Mouse (Mus musculus): ENCODE data around the gene Prr22. TPM values are rescaled to one million over a fixed set of nuclear protein-coding genes. Genes with fewer than 3 reads are reported as not detected.
A peak's percentile ranks its signal among the peaks of the same experiment; 100 is the strongest.

Prr22 gene
- polyA plus RNA-seq, 1 experiment from 2014 or later, result 1.00 TPM

DNA sequence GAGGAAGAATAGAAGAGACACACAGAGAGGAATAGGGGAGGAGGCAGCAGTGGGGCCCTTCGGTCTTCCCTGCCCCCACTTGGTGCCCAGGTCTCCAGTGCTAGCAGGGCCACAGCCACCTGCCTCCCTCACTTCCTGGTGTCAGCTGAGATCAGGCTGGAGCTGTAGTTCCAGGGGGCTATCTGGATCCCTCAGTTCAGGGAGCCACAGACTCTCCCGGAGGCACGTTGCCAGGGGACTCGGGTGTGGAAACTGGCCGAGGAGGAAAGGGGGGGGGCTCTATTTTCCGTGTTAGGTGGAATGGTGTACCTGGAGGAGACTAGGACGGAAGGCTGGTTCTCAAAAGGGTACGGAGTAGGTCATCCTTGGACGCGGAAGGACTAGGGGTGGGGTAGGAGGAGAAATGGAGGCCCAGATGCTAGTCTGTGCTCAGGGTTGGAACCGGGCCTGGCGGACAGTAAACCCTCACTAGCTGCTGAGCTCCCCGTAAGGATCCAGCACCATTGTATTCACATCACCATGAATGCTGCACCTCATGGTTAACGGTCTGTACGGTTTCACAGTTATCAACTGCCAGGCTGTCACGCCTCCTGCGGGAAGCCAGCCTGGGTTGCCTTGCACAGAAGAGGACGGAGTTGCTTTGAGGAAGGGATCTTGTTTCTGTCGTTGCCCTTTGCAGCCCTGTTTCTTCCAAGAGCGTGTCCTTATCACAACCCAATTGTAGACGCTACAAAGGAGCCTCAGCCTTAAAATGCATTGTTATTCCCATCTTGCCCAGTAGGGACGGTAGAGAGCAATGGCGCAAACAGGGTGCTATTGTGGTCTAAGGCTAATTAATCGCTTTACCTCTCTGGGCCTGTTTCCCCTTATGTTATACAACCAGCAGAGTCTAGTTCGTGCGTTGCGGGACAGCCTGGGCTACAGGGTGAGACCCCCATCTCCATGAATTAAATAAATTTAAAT is 7.0 kb upstream of the Prr22 start:
- no peak for ATAC-seq (ENCODE audit: insufficient number of reproducible peaks, low FRiP score, low TSS enrichment, low read depth)
- peaks cover 37% of the 10 kb centered on the region for H3K4me1 ChIP-seq
- H3K36me3 ChIP-seq, result peaks cover 17% of the 10 kb centered on the region
- peak overlapping the region; percentile 82; the same call in 1 of the 2 replicates for H3K27ac ChIP-seq
- no peak overlapping the region for H3K9ac ChIP-seq
- WGBS, result 52% methylated on average over 27 of the region's 27 CpGs
- H3K27me3 ChIP-seq, result no peaks in the 10 kb centered on the region
- 0 out of 2 replicates have a peak overlapping the region, but pooled peaks have one; percentile 51 for H3K4me3 ChIP-seq
- no peaks in the 10 kb centered on the region for H3K9me3 ChIP-seq
- 0 out of 2 replicates have a peak overlapping the region, but pooled peaks have one; percentile 88 for H3K4me2 ChIP-seq

- Histone ChIP-seq H3K27me3 (no peaks in the 10 kb centered on the region), H3K9me3 (no peaks in the 10 kb centered on the region), H3K4me3 (peak overlapping the region; percentile 82), H3K4me1 (peaks cover 31% of the 10 kb centered on the region), H3K27ac (peak overlapping the region; percentile 97), H3K36me3 (peaks cover 24% of the 10 kb centered on the region), H3K9ac (no peak overlapping the region), H3K4me2 (peak overlapping the region; percentile 79)
- no peak for ATAC-seq (ENCODE audit: insufficient number of reproducible peaks, low FRiP score, low TSS enrichment, low read depth)
- 75% methylated on average over 8 of the region's 8 CpGs for WGBS
Observed at GRCm38 (mm10) chr17:56763741-56764250, 6.3 kb upstream of the Prr22 start.

DNA sequence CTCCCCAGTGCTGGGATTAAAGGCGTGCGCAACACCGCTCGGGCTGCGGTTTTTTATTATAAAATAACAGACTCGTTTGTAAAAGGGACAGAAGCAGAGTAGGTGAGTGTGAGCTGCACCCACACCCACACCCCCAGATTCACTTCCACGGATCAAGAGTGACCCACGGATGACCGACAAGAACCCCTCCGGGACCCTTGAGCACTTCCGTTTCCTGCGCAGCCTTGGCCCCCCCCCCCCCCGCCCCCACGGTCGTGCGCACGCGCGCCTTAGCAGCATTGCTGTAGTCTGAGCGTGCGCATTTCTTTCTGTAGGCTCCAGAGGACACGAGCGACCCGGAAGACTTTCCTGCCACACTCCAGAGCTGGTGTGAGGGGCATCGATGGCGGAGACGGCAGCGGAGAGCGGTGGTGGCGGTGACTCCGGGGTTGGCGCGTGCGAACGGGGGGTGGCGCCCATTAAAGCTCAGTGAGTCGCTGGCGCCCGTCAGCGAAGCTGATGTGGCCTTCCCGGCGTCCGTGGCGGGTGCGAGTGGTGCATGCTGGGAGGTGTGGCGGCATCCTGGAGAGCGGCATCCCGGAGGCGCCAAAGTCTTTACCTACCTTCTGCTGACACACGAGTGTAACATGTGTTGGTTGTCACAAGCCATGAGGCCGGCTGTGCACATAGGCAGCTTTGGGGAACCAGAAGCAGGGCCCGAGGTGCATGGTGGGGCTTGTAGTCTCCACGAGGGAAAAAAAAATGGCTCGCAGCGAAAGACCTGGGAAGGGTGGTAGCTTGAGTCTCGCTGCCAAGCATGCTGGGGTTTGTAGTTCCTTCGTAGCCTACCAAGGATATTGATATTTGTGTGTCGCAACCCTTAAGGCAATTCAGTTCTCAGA is 5.3 kb upstream of the Prr22 start, which contains the start of gene Dus3l:
Gene Dus3l, plus strand, starts transcription at position 284 of the 881 bp plus-strand sequence.
- H3K9me3 ChIP-seq, result no peaks in the 10 kb centered on the region
- H3K4me1 ChIP-seq, result peaks cover 31% of the 10 kb centered on the region
- ATAC-seq (ENCODE audit: insufficient number of reproducible peaks, low FRiP score, low TSS enrichment, low read depth), result peak; percentile 75
- H3K4me2 ChIP-seq, result peak within 1 kb of the TSS; percentile 79
- peak within 1 kb of the TSS; percentile 70 for H3K9ac ChIP-seq
- H3K27ac ChIP-seq, result peak within 1 kb of the TSS; percentile 97
- WGBS, result under 1% methylated on average over 56 of the region's 58 CpGs
- no peaks in the 10 kb centered on the region for H3K27me3 ChIP-seq
- H3K4me3 ChIP-seq, result peak within 1 kb of the TSS; percentile 82
- peaks cover 34% of the 10 kb centered on the region for H3K36me3 ChIP-seq

DNA sequence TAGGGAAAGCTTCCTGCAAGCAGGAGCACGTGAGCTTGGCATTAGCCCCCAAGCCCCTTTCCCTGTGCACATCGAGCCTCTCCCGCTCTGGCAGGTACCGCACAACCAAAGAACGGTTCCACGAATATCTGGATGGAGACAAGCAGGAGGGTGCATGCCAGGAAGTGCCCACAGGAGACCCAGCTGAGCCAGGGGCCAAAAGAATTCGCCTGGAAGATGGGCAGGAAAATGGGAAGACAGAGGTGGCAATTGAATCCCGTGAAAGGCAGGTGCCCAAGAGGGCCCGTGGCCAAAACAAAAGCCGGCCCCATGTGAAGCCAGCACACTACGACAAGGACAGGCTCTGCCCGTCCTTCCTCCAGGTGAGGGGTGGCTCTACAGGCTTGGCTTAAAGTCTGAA is 4.6 kb upstream of the Prr22 start:
- peak overlapping the region; percentile 70 for H3K9ac ChIP-seq
- no peaks in the 10 kb centered on the region for H3K27me3 ChIP-seq
- 54% methylated on average over 12 of the region's 12 CpGs for WGBS
- H3K36me3 ChIP-seq, result peaks cover 41% of the 10 kb centered on the region
- peak overlapping the region; percentile 97 for H3K27ac ChIP-seq
- ATAC-seq (ENCODE audit: insufficient number of reproducible peaks, low FRiP score, low TSS enrichment, low read depth), result no peak
- peaks cover 31% of the 10 kb centered on the region for H3K4me1 ChIP-seq
- H3K9me3 ChIP-seq, result no peaks in the 10 kb centered on the region
- peak overlapping the region; percentile 79 for H3K4me2 ChIP-seq
- peak overlapping the region; percentile 82 for H3K4me3 ChIP-seq

- no peak overlapping the region for H3K4me3 ChIP-seq
- H3K27ac ChIP-seq, result no peak overlapping the region
- H3K36me3 ChIP-seq, result peaks cover 48% of the 10 kb centered on the region
- no peak overlapping the region for H3K4me2 ChIP-seq
- H3K9ac ChIP-seq, result no peak overlapping the region
- WGBS, result 91% methylated on average over 27 of the region's 27 CpGs
- H3K27me3 ChIP-seq, result no peaks in the 10 kb centered on the region
- H3K4me1 ChIP-seq, result peaks cover 22% of the 10 kb centered on the region
- H3K9me3 ChIP-seq, result no peaks in the 10 kb centered on the region
- no peak for ATAC-seq (ENCODE audit: insufficient number of reproducible peaks, low FRiP score, low TSS enrichment, low read depth)
Observed at GRCm38 (mm10) chr17:56766631-56767405, 3.2 kb upstream of the Prr22 start.

- no peak overlapping the region for H3K4me3 ChIP-seq
- H3K9ac ChIP-seq, result no peak overlapping the region
- 93% methylated on average over 29 of the region's 29 CpGs for WGBS
- H3K9me3 ChIP-seq, result no peaks in the 10 kb centered on the region
- no peak for ATAC-seq (ENCODE audit: insufficient number of reproducible peaks, low FRiP score, low TSS enrichment, low read depth)
- no peak overlapping the region for H3K27ac ChIP-seq
- H3K4me2 ChIP-seq, result no peak overlapping the region
- no peaks in the 10 kb centered on the region for H3K27me3 ChIP-seq
- peaks cover 48% of the 10 kb centered on the region for H3K36me3 ChIP-seq
- peaks cover 15% of the 10 kb centered on the region for H3K4me1 ChIP-seq
Observed at GRCm38 (mm10) chr17:56767531-56768135, 2.4 kb upstream of the Prr22 start.

- H3K4me1 ChIP-seq, result peaks cover 6% of the 10 kb centered on the region
- 90% methylated on average over 11 of the region's 11 CpGs for WGBS
- H3K4me3 ChIP-seq, result no peak overlapping the region
- peaks cover 48% of the 10 kb centered on the region for H3K36me3 ChIP-seq
- ATAC-seq (ENCODE audit: insufficient number of reproducible peaks, low FRiP score, low TSS enrichment, low read depth), result no peak
- H3K4me2 ChIP-seq, result no peak overlapping the region
- H3K27ac ChIP-seq, result no peak overlapping the region
- H3K27me3 ChIP-seq, result no peaks in the 10 kb centered on the region
- no peaks in the 10 kb centered on the region for H3K9me3 ChIP-seq
- no peak overlapping the region for H3K9ac ChIP-seq
Observed at GRCm38 (mm10) chr17:56768941-56769340, 1.1 kb upstream of the Prr22 start.

DNA sequence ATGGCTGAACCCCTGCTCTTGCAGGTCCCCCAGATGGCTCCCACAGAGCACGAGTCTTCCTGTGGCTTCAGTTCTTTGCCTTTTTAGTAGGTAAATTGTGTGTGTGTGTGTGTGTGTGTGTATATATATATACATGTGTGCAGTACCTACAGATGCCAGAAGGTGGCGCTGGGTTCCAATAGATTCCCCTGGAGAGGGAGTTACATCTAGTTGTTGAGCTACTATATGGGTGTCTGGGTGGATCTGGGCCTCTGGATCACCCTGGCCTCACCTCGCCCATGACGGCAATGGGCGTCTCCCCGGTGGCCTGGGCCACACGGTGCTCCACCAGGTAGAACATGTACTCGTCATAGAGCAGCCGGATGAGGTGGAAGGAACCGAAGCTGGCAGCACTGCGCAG is 7.5 kb downstream of the Prr22 start:
- H3K4me2 ChIP-seq, result no peak overlapping the region
- no peaks in the 10 kb centered on the region for H3K27me3 ChIP-seq
- peaks cover 15% of the 10 kb centered on the region for H3K36me3 ChIP-seq
- H3K4me3 ChIP-seq, result no peak overlapping the region
- H3K4me1 ChIP-seq, result no peaks in the 10 kb centered on the region
- no peaks in the 10 kb centered on the region for H3K9me3 ChIP-seq
- H3K27ac ChIP-seq, result no peak overlapping the region
- WGBS, result 90% methylated on average over 11 of the region's 11 CpGs
- no peak overlapping the region for H3K9ac ChIP-seq
- no peak for ATAC-seq (ENCODE audit: insufficient number of reproducible peaks, low FRiP score, low TSS enrichment, low read depth)

DNA sequence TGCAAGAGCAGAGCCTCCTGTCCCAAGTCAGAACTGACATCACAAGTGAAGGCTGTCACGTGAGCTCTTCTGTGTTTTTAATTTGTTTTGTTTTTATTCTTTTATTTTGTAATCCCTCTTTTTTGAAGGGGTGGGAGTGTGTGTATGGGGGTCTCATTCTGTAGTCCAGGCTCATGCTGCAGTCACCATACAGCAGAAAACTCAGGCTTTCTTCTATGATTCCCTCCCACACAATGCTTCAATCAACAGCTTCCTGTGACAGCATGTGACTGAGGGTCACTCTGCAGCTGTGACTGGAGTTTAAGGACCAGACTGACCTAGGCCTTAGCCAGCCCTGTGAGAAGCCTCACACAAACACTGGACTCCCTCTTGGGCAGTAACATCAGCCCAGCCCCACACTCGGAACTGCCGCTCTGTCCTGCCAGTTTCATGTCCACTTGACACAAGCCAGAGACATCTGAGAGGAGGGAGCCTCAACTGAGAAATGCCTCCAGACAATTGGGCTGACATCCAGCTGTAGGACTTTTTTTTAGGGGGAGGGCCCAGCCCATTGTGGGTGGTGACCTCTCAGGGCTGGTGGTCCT is 8.8 kb downstream of the Prr22 start:
- H3K36me3 ChIP-seq, result peaks cover 18% of the 10 kb centered on the region
- no peak overlapping the region for H3K4me3 ChIP-seq
- no peak overlapping the region for H3K27ac ChIP-seq
- no peaks in the 10 kb centered on the region for H3K9me3 ChIP-seq
- no peaks in the 10 kb centered on the region for H3K27me3 ChIP-seq
- no peaks in the 10 kb centered on the region for H3K4me1 ChIP-seq
- WGBS, result 54% methylated on average over 3 of the region's 3 CpGs
- no peak overlapping the region for H3K4me2 ChIP-seq
- no peak for ATAC-seq (ENCODE audit: insufficient number of reproducible peaks, low FRiP score, low TSS enrichment, low read depth)
- H3K9ac ChIP-seq, result no peak overlapping the region

- Histone ChIP-seq H3K4me2 (no peak overlapping the region), H3K27me3 (no peaks in the 10 kb centered on the region), H3K27ac (no peak overlapping the region), H3K4me3 (no peak overlapping the region), H3K9me3 (no peaks in the 10 kb centered on the region), H3K4me1 (no peaks in the 10 kb centered on the region), H3K36me3 (peaks cover 19% of the 10 kb centered on the region), H3K9ac (no peak overlapping the region)
- 82% methylated on average over 13 of the region's 13 CpGs for WGBS
- ATAC-seq (ENCODE audit: insufficient number of reproducible peaks, low FRiP score, low TSS enrichment, low read depth), result no peak
Observed at GRCm38 (mm10) chr17:56780291-56780978, 10.4 kb downstream of the Prr22 start.

Measured in limb, embryonic 15.5 days (tissue).